Mouse (Mus musculus) kidney, postnatal 25 days (tissue): ENCODE data around the gene 6330409D20Rik.

Experiments
- DNase-seq, 2 experiments: peaks; one replicate each; pipeline ENCODE4 v3.0.0; 2021; ENCODE audit warnings: mixed read lengths in 2 of 2

The 6330409D20Rik gene

GRCm38 (mm10) chr2:32693823-32694411 is 46.9 kb downstream of the 6330409D20Rik start:
- DNase-seq = peak; percentile 96 to 97

GRCm38 (mm10) chr2:32693282-32693681 is 47.5 kb downstream of the 6330409D20Rik start:
- DNase-seq = peak; percentile 61 to 86

- peak in 1 of 2 experiments; percentile 54 for DNase-seq
Measured at GRCm38 (mm10) chr2:32692496-32692895, 48.3 kb downstream of the 6330409D20Rik start.

GRCm38 (mm10) chr2:32691041-32691440 is 49.8 kb downstream of the 6330409D20Rik start:
- no peak for DNase-seq

GRCm38 (mm10) chr2:32689420-32689819 is 51.4 kb downstream of the 6330409D20Rik start:
- DNase-seq = peak; percentile 92 to 96

- no peak for DNase-seq
Measured at GRCm38 (mm10) chr2:32687562-32687961, 53.3 kb downstream of the 6330409D20Rik start.

- DNase-seq = peak in 1 of 2 experiments; percentile 49
Measured at GRCm38 (mm10) chr2:32686640-32687039, 54.2 kb downstream of the 6330409D20Rik start.

- no peak for DNase-seq
Measured at GRCm38 (mm10) chr2:32685807-32686206, 55.0 kb downstream of the 6330409D20Rik start.

- DNase-seq = no peak
Measured at GRCm38 (mm10) chr2:32684681-32685428, 56.0 kb downstream of the 6330409D20Rik start.

GRCm38 (mm10) chr2:32683701-32684100 is 57.1 kb downstream of the 6330409D20Rik start:
- DNase-seq = no peak

- no peak for DNase-seq
Measured at GRCm38 (mm10) chr2:32682721-32683417, 57.9 kb downstream of the 6330409D20Rik start.
